Mouse (Mus musculus): ENCODE data around the gene Mtor. TPM values are rescaled to one million over a fixed set of nuclear protein-coding genes. Genes with fewer than 3 reads are reported as not detected.

Gene Mtor
- polyA plus RNA-seq, 1 experiment = 20.2 TPM

GRCm38 (mm10) chr4:148504497-148504959 lies 56.1 kb downstream of the Mtor start:
- TF ChIP-seq CTCF (IDR thresholded peaks at IDR 0.05; ENCODE audit: insufficient read depth, low read length) (no peak), POLR2A (IDR thresholded peaks at IDR 0.05; ENCODE audit: borderline replicate concordance, extremely low read depth, low read depth, low read length) (no peak)
- Histone ChIP-seq H3K4me3 (replicated peaks; ENCODE audit: extremely low read depth, low read depth, low read length) (no peak overlapping the region), H3K4me1 (ENCODE audit: control insufficient read depth, insufficient read depth, low read length) (no peaks in the 10 kb centered on the region)
- DNase-seq = no peak
- WGBS = 50% methylated on average over 8 of the region's 8 CpGs

- TF ChIP-seq CTCF (IDR thresholded peaks at IDR 0.05; ENCODE audit: insufficient read depth, low read length) (no peak), POLR2A (IDR thresholded peaks at IDR 0.05; ENCODE audit: borderline replicate concordance, extremely low read depth, low read depth, low read length) (no peak)
- DNase-seq = no peak
- Histone ChIP-seq H3K4me1 (ENCODE audit: control insufficient read depth, insufficient read depth, low read length) (no peaks in the 10 kb centered on the region), H3K4me3 (replicated peaks; ENCODE audit: extremely low read depth, low read depth, low read length) (no peak overlapping the region)
- 72% methylated on average over 5 of the region's 5 CpGs for WGBS
These were observed 59.2 kb downstream of the Mtor start for GRCm38 (mm10) chr4:148507585-148507984.

- Histone ChIP-seq H3K4me3 (replicated peaks; ENCODE audit: extremely low read depth, low read depth, low read length) (no peak overlapping the region), H3K4me1 (ENCODE audit: control insufficient read depth, insufficient read depth, low read length) (no peaks in the 10 kb centered on the region)
- TF ChIP-seq POLR2A (IDR thresholded peaks at IDR 0.05; ENCODE audit: borderline replicate concordance, extremely low read depth, low read depth, low read length) (no peak), CTCF (IDR thresholded peaks at IDR 0.05; ENCODE audit: insufficient read depth, low read length) (no peak)
- no peak for DNase-seq
- 96% methylated on average over 14 of the region's 14 CpGs for WGBS
These were observed 59.9 kb downstream of the Mtor start for GRCm38 (mm10) chr4:148508084-148508849.

- H3K4me1 ChIP-seq (ENCODE audit: control insufficient read depth, insufficient read depth, low read length) = no peaks in the 10 kb centered on the region
- DNase-seq = no peak
- WGBS = 59% methylated on average over 8 of the region's 8 CpGs
- no peak for TF ChIP-seq CTCF (IDR thresholded peaks at IDR 0.05; ENCODE audit: insufficient read depth, low read length)
- TF ChIP-seq POLR2A (IDR thresholded peaks at IDR 0.05; ENCODE audit: borderline replicate concordance, extremely low read depth, low read depth, low read length) = no peak
- H3K4me3 ChIP-seq (replicated peaks; ENCODE audit: extremely low read depth, low read depth, low read length) = no peak overlapping the region
These were observed 61.2 kb downstream of the Mtor start for GRCm38 (mm10) chr4:148509450-148510084.

- no peaks in the 10 kb centered on the region for H3K4me1 ChIP-seq (ENCODE audit: control insufficient read depth, insufficient read depth, low read length)
- H3K4me3 ChIP-seq (replicated peaks; ENCODE audit: extremely low read depth, low read depth, low read length) = no peak overlapping the region
- DNase-seq = no peak
- no peak for TF ChIP-seq CTCF (IDR thresholded peaks at IDR 0.05; ENCODE audit: insufficient read depth, low read length)
- no peak for TF ChIP-seq POLR2A (IDR thresholded peaks at IDR 0.05; ENCODE audit: borderline replicate concordance, extremely low read depth, low read depth, low read length)
- 82% methylated on average over 4 of the region's 4 CpGs for WGBS
These were observed 62.3 kb downstream of the Mtor start for GRCm38 (mm10) chr4:148510691-148511090.

GRCm38 (mm10) chr4:148511334-148511733 lies 62.9 kb downstream of the Mtor start:
- Histone ChIP-seq H3K4me1 (ENCODE audit: control insufficient read depth, insufficient read depth, low read length) (no peaks in the 10 kb centered on the region), H3K4me3 (replicated peaks; ENCODE audit: extremely low read depth, low read depth, low read length) (no peak overlapping the region)
- WGBS = 96% methylated on average over 4 of the region's 4 CpGs
- no peak for TF ChIP-seq POLR2A (IDR thresholded peaks at IDR 0.05; ENCODE audit: borderline replicate concordance, extremely low read depth, low read depth, low read length)
- no peak for TF ChIP-seq CTCF (IDR thresholded peaks at IDR 0.05; ENCODE audit: insufficient read depth, low read length)
- no peak for DNase-seq

- TF ChIP-seq CTCF (IDR thresholded peaks at IDR 0.05; ENCODE audit: insufficient read depth, low read length) (no peak), POLR2A (IDR thresholded peaks at IDR 0.05; ENCODE audit: borderline replicate concordance, extremely low read depth, low read depth, low read length) (no peak)
- DNase-seq = no peak
- Histone ChIP-seq H3K4me1 (ENCODE audit: control insufficient read depth, insufficient read depth, low read length) (no peaks in the 10 kb centered on the region), H3K4me3 (replicated peaks; ENCODE audit: extremely low read depth, low read depth, low read length) (no peak overlapping the region)
- 72% methylated on average over 6 of the region's 6 CpGs for WGBS
These were observed 64.7 kb downstream of the Mtor start for GRCm38 (mm10) chr4:148513021-148513559.

- 96% methylated on average over 2 of the region's 2 CpGs for WGBS
- Histone ChIP-seq H3K4me3 (replicated peaks; ENCODE audit: extremely low read depth, low read depth, low read length) (no peak overlapping the region), H3K4me1 (ENCODE audit: control insufficient read depth, insufficient read depth, low read length) (no peaks in the 10 kb centered on the region)
- TF ChIP-seq POLR2A (IDR thresholded peaks at IDR 0.05; ENCODE audit: borderline replicate concordance, extremely low read depth, low read depth, low read length) (no peak), CTCF (IDR thresholded peaks at IDR 0.05; ENCODE audit: insufficient read depth, low read length) (no peak)
- DNase-seq = no peak
These were observed 66.9 kb downstream of the Mtor start for GRCm38 (mm10) chr4:148515313-148515712.

- TF ChIP-seq POLR2A (IDR thresholded peaks at IDR 0.05; ENCODE audit: borderline replicate concordance, extremely low read depth, low read depth, low read length) (no peak), CTCF (IDR thresholded peaks at IDR 0.05; ENCODE audit: insufficient read depth, low read length) (no peak)
- no peak for DNase-seq
- no peaks in the 10 kb centered on the region for H3K4me1 ChIP-seq (ENCODE audit: control insufficient read depth, insufficient read depth, low read length)
- no peak overlapping the region for H3K4me3 ChIP-seq (replicated peaks; ENCODE audit: extremely low read depth, low read depth, low read length)
- WGBS = 71% methylated on average over 4 of the region's 4 CpGs
These were observed 69.4 kb downstream of the Mtor start for GRCm38 (mm10) chr4:148517809-148518208.

Data from lung, adult 2 months (tissue).